Mouse (Mus musculus) liver, embryonic 14.5 days (tissue): ENCODE results near the gene Fbxl16.

ENCODE experiments used
- CTCF ChIP-seq: IDR thresholded peaks from 2 replicates; pipeline ENCODE4 v1.5.1; 2016; ENCODE audit warnings: antibody characterized with exemption, low read depth, control low read depth
- EP300 ChIP-seq: IDR thresholded peaks from 2 replicates; pipeline ENCODE4 v1.6.1; 2016; ENCODE audit warnings: antibody characterized with exemption, low read depth

DNA sequence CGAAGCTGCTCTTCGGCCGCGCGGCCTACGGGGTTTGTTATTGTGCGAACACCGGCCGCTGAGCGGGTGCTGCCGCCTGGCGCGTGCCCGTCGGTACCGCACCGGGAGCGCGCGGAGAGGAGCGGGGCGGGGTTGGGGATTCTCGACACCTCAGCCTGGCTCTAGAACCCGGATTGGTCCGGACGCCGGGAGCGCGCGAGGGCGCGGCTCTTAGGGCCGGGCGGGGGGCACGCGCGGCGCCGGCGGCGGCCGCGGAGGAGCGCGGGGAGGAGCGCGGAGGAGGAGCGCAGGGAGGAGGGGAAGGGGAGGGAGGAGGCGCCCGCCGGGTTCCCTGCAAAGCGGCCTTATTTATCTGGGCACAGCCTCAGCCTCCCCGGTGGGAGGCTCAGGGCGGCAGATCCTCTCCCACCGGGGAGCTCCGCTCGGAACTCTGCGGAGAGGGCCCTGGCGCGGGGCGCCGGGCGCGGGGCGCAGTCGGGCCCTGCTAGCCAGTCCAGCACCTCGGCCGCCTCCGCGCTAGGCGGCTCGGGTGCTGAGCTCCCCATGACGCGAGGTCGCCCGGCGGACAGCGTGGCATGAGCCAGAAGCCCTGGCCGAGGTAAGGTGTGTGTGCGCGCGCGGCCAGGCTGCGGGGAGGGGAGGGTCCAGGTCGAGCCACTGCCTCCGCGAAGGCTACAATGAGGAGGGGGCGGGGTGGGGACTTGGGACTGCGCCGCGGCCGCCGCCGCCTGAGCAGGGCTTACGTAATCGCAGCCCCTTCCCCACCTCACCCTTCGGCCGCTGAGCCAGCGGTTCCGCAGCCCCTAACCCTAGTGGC is at the start of gene Fbxl16:
- TF ChIP-seq CTCF (peak; percentile 18; the same call in 1 of the 2 replicates), EP300 (no peak)
